Mouse (Mus musculus) lung, adult 2 months (tissue): ENCODE measurements at regions not wholly inside any gene's neighbourhood (a gene's known extent, or its start where the extent isn't known, plus 50 kb on each side); places are given as distances from the start of the nearest gene placed in this dataset.

ENCODE experiments used
- CTCF ChIP-seq: fragments of 200-500 bp; IDR thresholded peaks from 2 replicates; pipeline ENCODE4 v1.5.1; 2011; ENCODE audit warnings: mild to moderate bottlenecking, low read length, control low read depth; ENCODE audit not compliant: insufficient read depth
- POLR2A ChIP-seq: fragments of 200-500 bp; IDR thresholded peaks from 2 replicates; pipeline ENCODE4 v1.6.1; 2011; ENCODE audit warnings: low read depth, mild to moderate bottlenecking, control low read depth, low read length, borderline replicate concordance; ENCODE audit errors: extremely low read depth

DNA sequence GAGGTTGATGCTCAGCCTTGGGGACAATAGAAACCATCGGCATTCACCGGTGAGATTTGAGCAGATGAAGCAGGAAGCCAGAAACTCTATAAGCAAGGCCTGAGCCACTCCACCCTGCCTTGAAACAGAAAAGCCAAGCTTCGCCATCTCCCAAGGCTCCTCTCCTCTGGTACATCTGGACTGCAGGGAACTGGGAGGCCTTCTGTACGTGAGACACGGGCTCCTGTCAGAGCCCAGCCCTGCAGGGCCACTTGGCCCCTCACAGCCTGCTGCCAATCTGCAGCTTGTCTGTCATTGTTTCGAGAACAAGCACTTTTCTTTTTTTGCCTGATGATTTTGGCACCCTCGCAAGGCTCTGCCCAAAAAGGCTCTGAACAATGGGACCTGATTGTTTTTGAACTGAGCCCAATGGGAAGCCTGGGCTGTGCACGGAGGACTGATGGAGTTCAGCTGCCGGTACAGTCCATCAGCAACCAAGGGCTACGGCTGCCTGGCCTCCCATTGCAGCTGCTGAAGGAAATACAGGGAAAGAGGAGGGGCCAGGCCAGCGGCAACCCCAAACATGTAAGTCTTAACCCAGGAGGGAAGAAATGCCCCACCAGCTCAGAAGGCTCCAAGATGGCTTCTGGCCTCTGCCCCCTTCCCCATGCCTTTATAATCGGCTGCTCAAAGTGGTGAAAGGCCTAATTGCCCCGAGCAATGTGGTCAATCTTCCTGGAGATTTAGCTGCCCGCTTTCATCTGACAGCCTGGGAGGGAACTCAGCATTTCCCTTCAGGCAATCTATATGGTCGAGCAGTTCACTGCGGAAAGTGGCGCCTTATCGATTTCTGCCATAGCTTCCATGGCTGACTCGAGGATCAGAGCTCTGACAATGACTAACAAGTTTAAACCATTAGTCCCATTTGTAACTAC is 332.2 kb downstream of the Psat1 start:
- TF ChIP-seq CTCF: no peak
- TF ChIP-seq POLR2A: no peak
